7 mouse cellular contexts compared by ENCODE assay signal in genomic region chr13:110280028-110280562, GRCm38 (mm10). TPM values are rescaled to one million over a fixed set of nuclear protein-coding genes. Genes with fewer than 3 reads are reported as not detected.
DNase-seq lines count a peak whose midpoint lies in the region; ATAC-seq lines count a peak whose summit lies in the region.

No protein-coding gene starts in this region.

- no peaks in the 10 kb centered on the region for H3K36me3 ChIP-seq in embryonic facial prominence, embryonic 12.5 days
- no peaks in the 10 kb centered on the region for H3K36me3 ChIP-seq in heart, embryonic 10.5 days
- no peaks in the 10 kb centered on the region for H3K36me3 ChIP-seq in kidney, embryonic 14.5 days (ENCODE audit: control insufficient read depth, insufficient read depth, low read length)
- no peaks in the 10 kb centered on the region for H3K36me3 ChIP-seq in limb, embryonic 12.5 days
- no peaks in the 10 kb centered on the region for H3K36me3 ChIP-seq in midbrain, embryonic 12.5 days

- no peaks in the 10 kb centered on the region for H3K27me3 ChIP-seq in embryonic facial prominence, embryonic 12.5 days
- H3K27me3 ChIP-seq in heart, embryonic 10.5 days (ENCODE audit: insufficient read depth, poor library complexity, severe bottlenecking) = 0 out of 2 replicates have a peak, but pooled peaks cover 4% of the 10 kb centered on the region
- no peaks in the 10 kb centered on the region; the same call in 1 of the 2 replicates for H3K27me3 ChIP-seq in kidney, embryonic 14.5 days (ENCODE audit: control insufficient read depth, insufficient read depth, low read length)
- H3K27me3 ChIP-seq in limb, embryonic 12.5 days = peaks cover 15% of the 10 kb centered on the region
- no peaks in the 10 kb centered on the region for H3K27me3 ChIP-seq in midbrain, embryonic 12.5 days

- peaks cover 11% of the 10 kb centered on the region; the same call in 1 of the 2 replicates for H3K4me1 ChIP-seq in embryonic facial prominence, embryonic 12.5 days
- H3K4me1 ChIP-seq in heart, embryonic 10.5 days = peaks cover 9% of the 10 kb centered on the region
- no peaks in the 10 kb centered on the region for H3K4me1 ChIP-seq in kidney, embryonic 14.5 days (ENCODE audit: control insufficient read depth, insufficient read depth, low read length)
- peaks cover 8% of the 10 kb centered on the region for H3K4me1 ChIP-seq in limb, embryonic 12.5 days (replicated peaks)
- peaks cover 6% of the 10 kb centered on the region for H3K4me1 ChIP-seq in midbrain, embryonic 12.5 days

- DNase-seq in brain, adult 2 months (ENCODE audit: low read depth, low spot score) = peak; percentile 98
- peak; percentile 89 for DNase-seq in heart, embryonic 10.5 days (ENCODE audit: low spot score)
- DNase-seq in telencephalon, adult 2 months (ENCODE audit: low read depth, low spot score) = peak; percentile 96

- no peaks in the 10 kb centered on the region for H3K9me3 ChIP-seq in embryonic facial prominence, embryonic 12.5 days
- H3K9me3 ChIP-seq in heart, embryonic 10.5 days = no peaks in the 10 kb centered on the region
- H3K9me3 ChIP-seq in kidney, embryonic 14.5 days (ENCODE audit: control insufficient read depth, low read length) = no peaks in the 10 kb centered on the region
- no peaks in the 10 kb centered on the region for H3K9me3 ChIP-seq in limb, embryonic 12.5 days
- H3K9me3 ChIP-seq in midbrain, embryonic 12.5 days = no peaks in the 10 kb centered on the region

- no peak overlapping the region for H3K27ac ChIP-seq in embryonic facial prominence, embryonic 12.5 days
- no peak overlapping the region for H3K27ac ChIP-seq in heart, embryonic 10.5 days
- H3K27ac ChIP-seq in kidney, embryonic 14.5 days (ENCODE audit: low read depth, low read length) = no peak overlapping the region
- H3K27ac ChIP-seq in limb, embryonic 12.5 days = no peak overlapping the region
- H3K27ac ChIP-seq in midbrain, embryonic 12.5 days (replicated peaks) = peak overlapping the region; percentile 81

- peak; percentile 99 for ATAC-seq in embryonic facial prominence, embryonic 12.5 days (ENCODE audit: insufficient number of reproducible peaks, insufficient read depth, low FRiP score, low TSS enrichment)
- peak; percentile 100 for ATAC-seq in kidney, embryonic 14.5 days (ENCODE audit: low FRiP score, low TSS enrichment)
- ATAC-seq in limb, embryonic 12.5 days (ENCODE audit: insufficient number of reproducible peaks, insufficient read depth, low FRiP score, low TSS enrichment, low read depth) = peak; percentile 99
- ATAC-seq in midbrain, embryonic 12.5 days (ENCODE audit: low FRiP score, low read depth) = peak; percentile 98

- WGBS in embryonic facial prominence, embryonic 12.5 days = under 1% methylated on average over 24 of the region's 24 CpGs
- WGBS in heart, embryonic 10.5 days = under 1% methylated on average over 24 of the region's 24 CpGs
- WGBS in kidney, embryonic 14.5 days = under 1% methylated on average over 24 of the region's 24 CpGs
- WGBS in limb, embryonic 12.5 days = under 1% methylated on average over 24 of the region's 24 CpGs
- under 1% methylated on average over 24 of the region's 24 CpGs for WGBS in midbrain, embryonic 12.5 days

- peak overlapping the region; percentile 79 for H3K4me2 ChIP-seq in embryonic facial prominence, embryonic 12.5 days (replicated peaks)
- H3K4me2 ChIP-seq in kidney, embryonic 14.5 days (replicated peaks; ENCODE audit: low read depth, low read length) = peak overlapping the region; percentile 81
- peak overlapping the region; percentile 78 for H3K4me2 ChIP-seq in limb, embryonic 12.5 days
- H3K4me2 ChIP-seq in midbrain, embryonic 12.5 days (replicated peaks) = peak overlapping the region; percentile 65

- H3K9ac ChIP-seq in embryonic facial prominence, embryonic 12.5 days = peak overlapping the region; percentile 24; the same call in 1 of the 2 replicates
- no peak overlapping the region for H3K9ac ChIP-seq in kidney, embryonic 14.5 days (ENCODE audit: low read depth, low read length)
- 0 out of 2 replicates have a peak overlapping the region, but pooled peaks have one; percentile 42 for H3K9ac ChIP-seq in limb, embryonic 12.5 days (replicated peaks)
- H3K9ac ChIP-seq in midbrain, embryonic 12.5 days (replicated peaks) = peak overlapping the region; percentile 58

- peak overlapping the region; percentile 36 for H3K4me3 ChIP-seq in embryonic facial prominence, embryonic 12.5 days
- H3K4me3 ChIP-seq in heart, embryonic 10.5 days = peak overlapping the region; percentile 61
- H3K4me3 ChIP-seq in kidney, embryonic 14.5 days (ENCODE audit: low read length) = peak overlapping the region; percentile 39
- H3K4me3 ChIP-seq in limb, embryonic 12.5 days (replicated peaks) = peak overlapping the region; percentile 42
- peak overlapping the region; percentile 64 for H3K4me3 ChIP-seq in midbrain, embryonic 12.5 days

RNA-seq across cellular contexts. Expression of gene Rab3c, which starts 0.7 kb away (rescaled TPM):
- polyA plus RNA-seq in embryonic facial prominence, embryonic 12.5 days (2016; fragmentation: Nextera tagmentation; extraction: Ambion mirVana) = 4.0 and 4.4 TPM in 2 replicates
- polyA plus RNA-seq in heart, embryonic 10.5 days (2016; fragmentation: Nextera tagmentation; extraction: Ambion mirVana) = 0.09 and 0.54 TPM in 2 replicates
- not detected in 2 replicates for polyA plus RNA-seq in kidney, embryonic 14.5 days (2014; fragmentation: Nextera tagmentation; extraction: Ambion mirVana)
- polyA plus RNA-seq in limb, embryonic 12.5 days (2016; fragmentation: Nextera tagmentation; extraction: Ambion mirVana) = 0.76 and 1.5 TPM in 2 replicates
- 87.8 and 90.8 TPM in 2 replicates for polyA plus RNA-seq in midbrain, embryonic 12.5 days (2016; fragmentation: Nextera tagmentation; extraction: Ambion mirVana)

Comparison
In these comparisons a context has a peak if more than half of its experiments do, and no peak if none do; other contexts are left out.
1. RNA of gene Rab3c, which starts 0.7 kb away (polyA plus RNA-seq): 87.8 to 90.8 TPM in midbrain, embryonic 12.5 days; 4.0 to 4.4 TPM in embryonic facial prominence, embryonic 12.5 days, 0.76 to 1.5 TPM in limb, embryonic 12.5 days, 0.09 to 0.54 TPM in heart, embryonic 10.5 days and not detected in kidney, embryonic 14.5 days; every median in the first group is over 10 times any median in the second.
2. Peak in every context shown above with its lines, with median percentiles within 50 percentile points of each other: DNase-seq, ATAC-seq, H3K4me2 ChIP-seq and H3K4me3 ChIP-seq.